Mouse (Mus musculus) heart, postnatal 0 days (tissue): ENCODE results near the gene Stum.

Source experiments
- CTCF ChIP-seq: IDR thresholded peaks from 2 replicates; pipeline ENCODE4 v1.5.1; 2016; ENCODE audit warnings: antibody characterized with exemption, control low read depth, low read depth
- EP300 ChIP-seq: IDR thresholded peaks from 2 replicates; pipeline ENCODE4 v1.6.1; 2016; ENCODE audit warnings: antibody characterized with exemption, low read depth

- no peak for TF ChIP-seq CTCF
- no peak for TF ChIP-seq EP300
Observed at GRCm38 (mm10) chr1:180398446-180398845, 84.9 kb downstream of the Stum start.
